Mouse (Mus musculus) MEL (cell line): Measurements from ENCODE around the gene Kdm3a. TPM values are rescaled to one million over a fixed set of nuclear protein-coding genes. Genes with fewer than 3 reads are reported as not detected.

Experiments used
- MAZ ChIP-seq: IDR thresholded peaks from 2 replicates; pipeline ENCODE4 v1.6.1; 2012; ENCODE audit warnings: low read depth, mild to moderate bottlenecking, inconsistent platforms, low read length, improper control_type of control experiment
- TCF12 ChIP-seq: IDR thresholded peaks from 2 replicates; pipeline ENCODE4 v1.6.1; 2014; ENCODE audit warnings: low read depth, mild to moderate bottlenecking, inconsistent platforms, low read length, improper control_type of control experiment, moderate library complexity
- ZC3H11A ChIP-seq: IDR thresholded peaks from 2 replicates; pipeline ENCODE4 v1.6.1; 2012; ENCODE audit warnings: low read depth, mild to moderate bottlenecking, inconsistent platforms, low read length, improper control_type of control experiment
- ZMIZ1 ChIP-seq: IDR thresholded peaks from 2 replicates; pipeline ENCODE4 v1.6.1; 2012; ENCODE audit warnings: low read depth, mild to moderate bottlenecking, inconsistent platforms, low read length, improper control_type of control experiment, moderate library complexity
- polyA plus RNA-seq, 2 experiments: library from polyadenylated mRNA; stranded (reverse) in 1 of 2; unstranded in 1 of 2; fragments of >175 nt in 1 of 2; fragments of >200 nt in 1 of 2; gene quantifications; 2 replicates each; pipeline versions ENCODE4 v1.2.1 to v1.2.4; 2012; ENCODE audit warnings: low replicate concordance in 2 of 2, low read depth in 1 of 2; ENCODE audit not compliant: insufficient read length in 2 of 2, insufficient read depth in 1 of 2, missing spikeins in 1 of 2
- total RNA-seq: library from RNA; depleted of rRNA; stranded (reverse); fragments of 300-350 nt; gene quantifications from 2 replicates; pipeline ENCODE4 v1.2.3, GENCODE M21; 2012; rRNA removed

Gene Kdm3a
- total and polyA plus RNA-seq, 3 experiments = 14.4 to 35.5 TPM; not detected in 1

DNA sequence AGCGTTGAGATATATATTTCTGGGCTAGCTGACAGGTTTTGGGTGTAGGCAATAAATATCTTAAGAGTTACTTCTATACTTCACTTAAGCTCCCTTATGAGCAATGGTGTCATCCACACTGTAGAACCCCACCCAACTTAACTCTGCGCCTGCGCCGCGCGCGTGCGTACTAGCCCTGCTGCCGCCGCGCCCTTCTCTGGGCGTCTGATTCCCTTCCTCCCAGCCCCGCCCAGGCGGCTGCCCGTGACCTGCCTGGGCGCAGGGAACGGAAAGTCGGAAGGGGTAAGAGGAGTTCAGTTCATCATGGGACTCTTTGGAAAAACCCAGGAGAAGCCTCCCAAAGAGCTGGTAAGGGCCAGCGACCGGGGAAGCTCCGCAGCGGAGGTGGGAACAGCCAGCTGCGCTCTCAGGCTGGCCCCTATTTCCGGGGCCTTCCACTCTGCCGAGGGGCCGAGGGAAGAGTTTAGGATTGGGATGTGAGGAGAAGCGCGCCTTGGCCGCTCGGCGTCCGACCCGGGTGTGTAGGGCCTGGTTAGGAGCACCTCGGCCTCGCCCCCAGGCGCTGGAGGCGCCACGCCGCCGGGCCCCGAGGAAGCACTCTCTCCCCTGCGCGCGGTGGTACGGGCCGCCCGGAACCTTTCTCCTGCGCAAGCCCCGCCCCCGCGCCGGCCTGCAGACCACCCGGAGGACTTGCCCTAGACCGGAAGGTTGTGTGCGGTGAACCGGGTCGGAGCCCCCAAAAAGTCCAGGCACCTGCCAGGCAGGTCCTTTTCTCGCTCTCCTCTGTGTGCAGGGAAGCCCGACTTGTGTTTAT lies 88.9 kb downstream of the Kdm3a start, which contains the start of gene Chmp3 (continued):
- TF ChIP-seq ZMIZ1 (peak; percentile 90), ZC3H11A (no peak), TCF12 (0 out of 2 replicates have a peak, but pooled peaks have one; percentile 43), MAZ (peak; percentile 74)
- TF ChIP-seq, all 39 proteins: peak for 16

Other genes starting within 250 kb of the Kdm3a start
- gene Rmnd5a, start 192.4 kb downstream of the Kdm3a start, total RNA-seq = 22.2 and 22.6 TPM in 2 replicates
- 100 to 1,000 TPM in 1 of 2 experiments, 10 to 100 TPM in 1; 23.3 to 497 TPM for gene Rmnd5a, start 192.4 kb downstream of the Kdm3a start, polyA plus RNA-seq
- 3.3 and 3.9 TPM in 2 replicates for gene Rnf103, start 139.1 kb downstream of the Kdm3a start, total RNA-seq
- 1 to 10 TPM in 1 of 2 experiments, not detected in 1; 4.9 TPM for gene Rnf103, start 139.1 kb downstream of the Kdm3a start, polyA plus RNA-seq
- gene Chmp3, start 89.2 kb downstream of the Kdm3a start, total RNA-seq = 41.7 and 42.7 TPM in 2 replicates
- gene Chmp3, start 89.2 kb downstream of the Kdm3a start, polyA plus RNA-seq = 10 to 100 TPM in 1 of 2 experiments, not detected in 1; 69.3 TPM
- gene Reep1, start 74.6 kb upstream of the Kdm3a start, total RNA-seq = 0.07 and 0.12 TPM in 2 replicates
- gene Reep1, start 74.6 kb upstream of the Kdm3a start, polyA plus RNA-seq = under 1 TPM in 1 of 2 experiments, not detected in 1; 0.36 TPM
- 26.0 and 28.3 TPM in 2 replicates for gene Mrpl35, start 194.0 kb upstream of the Kdm3a start, total RNA-seq
- gene Mrpl35, start 194.0 kb upstream of the Kdm3a start, polyA plus RNA-seq = 10 to 100 TPM in 1 of 2 experiments, not detected in 1; 34.8 TPM
- gene Immt, start 198.3 kb upstream of the Kdm3a start, total RNA-seq = 133 and 137 TPM in 2 replicates
- gene Immt, start 198.3 kb upstream of the Kdm3a start, polyA plus RNA-seq = 100 to 1,000 TPM; 158 to 702 TPM